Mouse (Mus musculus) midbrain, embryonic 11.5 days (tissue): Measurements from ENCODE around the gene Cyp4a12a. TPM values are rescaled to one million over a fixed set of nuclear protein-coding genes. Genes with fewer than 3 reads are reported as not detected.
"Not testable (repeated sequence)": the region's sequence is repeated elsewhere in the genome, so short reads cannot be mapped to it uniquely, and the experiment has no call there.

Source experiments
- ATAC-seq: fragments of 200-750 bp; cut with Nextera tagmentation; 2 replicates; pipeline ENCODE4 v1.8.0; 2017; ENCODE audit warnings: moderate TSS enrichment, moderate library complexity; ENCODE audit not compliant: low FRiP score
- DNase-seq: peaks from one replicate; pipeline ENCODE4 v3.0.0; 2015; ENCODE audit warnings: low spot score; ENCODE audit errors: missing footprints
- H3K27ac ChIP-seq: fragments of 300-500 bp; sonication (generic); 2 replicates; pipeline ENCODE4 v1.5.1; 2014; ENCODE audit warnings: low read depth, low read length
- H3K27me3 ChIP-seq: fragments of 300-500 bp; sonication (generic); 2 replicates; pipeline ENCODE4 v1.6.1; 2014; ENCODE audit warnings: mild to moderate bottlenecking, low read length, moderate library complexity, mixed read lengths; ENCODE audit not compliant: control insufficient read depth, insufficient read depth
- H3K36me3 ChIP-seq: fragments of 300-500 bp; sonication (generic); 2 replicates; pipeline ENCODE4 v1.6.1; 2014; ENCODE audit warnings: mild to moderate bottlenecking, low read length, moderate library complexity, mixed read lengths; ENCODE audit not compliant: control insufficient read depth, insufficient read depth
- H3K4me1 ChIP-seq: fragments of 300-500 bp; sonication (generic); 2 replicates; pipeline ENCODE4 v1.6.1; 2014; ENCODE audit warnings: low read length; ENCODE audit not compliant: control insufficient read depth, insufficient read depth
- H3K4me2 ChIP-seq: fragments of 300-500 bp; sonication (generic); 2 replicates; pipeline ENCODE4 v1.6.1; 2014; ENCODE audit warnings: mild to moderate bottlenecking, moderate library complexity
- H3K4me3 ChIP-seq: fragments of 300-500 bp; sonication (generic); 2 replicates; pipeline ENCODE4 v1.5.1; 2014; ENCODE audit warnings: low read depth, low read length
- H3K9ac ChIP-seq: fragments of 300-500 bp; sonication (generic); 2 replicates; pipeline ENCODE4 v1.6.1; 2014; ENCODE audit warnings: low read length
- H3K9me3 ChIP-seq: fragments of 300-500 bp; sonication (generic); 2 replicates; pipeline ENCODE4 v1.6.1; 2016; ENCODE audit warnings: low read length; ENCODE audit not compliant: control insufficient read depth
- WGBS: fragments of 180-500 bp; shearing (Covaris S2); extraction: QIAGEN DNeasy Blood & Tissue Kit; methylation state at CpG from one replicate; pipeline ENCODE4 v1.1.7; 2014; 5-methylcytosine and 5-hydroxymethylcytosine counted together
- polyA plus RNA-seq: library from polyadenylated mRNA; unstranded; fragments of >200 nt; fragmentation: Nextera tagmentation; extraction: Ambion mirVana; gene quantifications from 2 replicates; pipeline ENCODE4 v1.2.1, GENCODE M21; 2014

Gene Cyp4a12a
- not detected in 2 replicates for polyA plus RNA-seq

- not testable (repeated sequence) for H3K27ac ChIP-seq, H3K4me1 ChIP-seq, DNase-seq, H3K9me3 ChIP-seq, H3K36me3 ChIP-seq, H3K4me2 ChIP-seq, H3K27me3 ChIP-seq, H3K4me3 ChIP-seq, H3K9ac ChIP-seq, ATAC-seq
Observed at GRCm38 (mm10) chr4:115298746-115299145, at the start of gene Cyp4a12a. Gene Cyp4a12a, plus strand, starts transcription at chr4:115299046.

DNA sequence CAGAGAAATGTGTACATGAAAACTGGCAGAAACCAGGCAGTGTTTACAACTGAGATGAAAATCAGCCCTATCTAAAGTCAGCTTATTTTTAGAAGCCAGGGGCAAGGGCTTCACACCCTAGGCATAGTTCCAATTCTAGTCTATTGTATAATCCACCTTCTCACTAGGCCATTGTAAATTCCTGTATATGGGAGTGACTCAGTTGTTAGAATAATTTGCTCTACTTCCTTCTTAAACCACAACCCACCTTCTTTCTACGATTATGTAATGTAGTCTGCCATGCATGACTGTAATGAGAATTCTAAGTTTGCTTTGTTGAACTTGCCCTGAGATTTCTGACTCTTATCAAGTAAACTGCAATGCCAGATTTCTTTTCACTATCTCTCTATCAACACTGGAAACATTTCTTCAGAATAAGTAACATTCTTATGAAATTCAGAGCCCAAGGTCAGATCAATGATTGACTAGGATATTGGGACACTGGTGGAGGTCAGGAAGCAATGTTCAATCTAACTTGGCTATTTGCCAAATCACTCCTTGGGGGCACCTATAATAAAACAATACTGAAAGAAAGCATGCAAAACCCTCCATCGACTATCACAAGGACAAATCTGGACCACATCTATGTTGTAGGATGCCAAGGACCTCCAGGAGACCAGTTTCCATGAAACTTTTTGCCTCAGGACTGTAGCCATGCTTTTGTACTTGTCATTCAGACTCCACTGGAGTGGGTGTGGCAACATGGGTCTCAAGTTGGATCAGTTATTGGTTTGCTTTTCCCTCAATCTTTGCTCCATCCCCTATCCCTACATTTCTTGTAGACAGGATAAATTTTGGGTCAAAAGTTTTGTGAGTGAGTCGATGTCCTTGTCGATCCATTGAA, 33.9 kb upstream of the Cyp4a12a start:
- not testable (repeated sequence) for H3K4me2 ChIP-seq, H3K9me3 ChIP-seq, H3K4me3 ChIP-seq, H3K27ac ChIP-seq, H3K36me3 ChIP-seq, H3K9ac ChIP-seq, DNase-seq, H3K27me3 ChIP-seq, H3K4me1 ChIP-seq, ATAC-seq
- WGBS = 79% methylated on average over 3 of the region's 4 CpGs

GRCm38 (mm10) chr4:115278215-115278982, 20.4 kb upstream of the Cyp4a12a start:
- H3K27ac ChIP-seq, H3K4me1 ChIP-seq, H3K9ac ChIP-seq, H3K4me2 ChIP-seq, H3K36me3 ChIP-seq, H3K9me3 ChIP-seq, H3K27me3 ChIP-seq, DNase-seq, ATAC-seq, H3K4me3 ChIP-seq: not testable (repeated sequence)
- WGBS = 98% methylated on average over 2 of the region's 3 CpGs

DNA sequence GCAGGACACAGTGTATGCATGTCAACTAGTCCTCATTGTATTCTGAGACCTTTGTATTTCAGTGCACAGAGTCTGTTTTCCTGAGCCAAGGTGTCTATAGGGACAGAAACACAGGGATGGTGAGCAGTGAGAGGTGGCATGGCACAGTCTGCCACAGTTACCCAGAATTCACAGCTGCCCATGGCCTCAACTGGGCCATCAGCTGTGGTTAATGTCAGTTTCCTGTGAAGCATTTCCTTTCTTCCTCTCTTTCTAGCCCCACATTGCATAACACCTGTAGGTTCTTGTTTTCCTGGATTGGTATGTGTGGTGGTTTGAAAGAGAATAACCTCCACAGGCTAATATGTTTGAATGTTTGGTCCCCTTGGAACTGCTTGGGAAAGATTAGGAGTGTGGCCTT, 18.5 kb upstream of the Cyp4a12a start:
- Histone ChIP-seq H3K27me3 (no peaks in the 10 kb centered on the region), H3K9me3 (no peaks in the 10 kb centered on the region), H3K4me1 (no peaks in the 10 kb centered on the region), H3K9ac (no peak overlapping the region), H3K4me2 (peak overlapping the region; percentile 55), H3K27ac (no peak overlapping the region), H3K36me3 (no peaks in the 10 kb centered on the region), H3K4me3 (peak overlapping the region; percentile 32)
- no peak for DNase-seq
- peak; percentile 2; the same call in 1 of the 2 replicates for ATAC-seq

- Histone ChIP-seq H3K4me2 (peak overlapping the region; percentile 55), H3K9ac (peak overlapping the region; percentile 54), H3K4me3 (peak overlapping the region; percentile 32)
- not testable (repeated sequence) for H3K36me3 ChIP-seq, H3K9me3 ChIP-seq, H3K27ac ChIP-seq, H3K27me3 ChIP-seq, H3K4me1 ChIP-seq
- peak; percentile 88 for DNase-seq
- 22% methylated on average over 10 of the region's 10 CpGs for WGBS
- peak; percentile 66; the same call in 1 of the 2 replicates for ATAC-seq
Observed at GRCm38 (mm10) chr4:115280779-115281178, 18.1 kb upstream of the Cyp4a12a start.

DNA sequence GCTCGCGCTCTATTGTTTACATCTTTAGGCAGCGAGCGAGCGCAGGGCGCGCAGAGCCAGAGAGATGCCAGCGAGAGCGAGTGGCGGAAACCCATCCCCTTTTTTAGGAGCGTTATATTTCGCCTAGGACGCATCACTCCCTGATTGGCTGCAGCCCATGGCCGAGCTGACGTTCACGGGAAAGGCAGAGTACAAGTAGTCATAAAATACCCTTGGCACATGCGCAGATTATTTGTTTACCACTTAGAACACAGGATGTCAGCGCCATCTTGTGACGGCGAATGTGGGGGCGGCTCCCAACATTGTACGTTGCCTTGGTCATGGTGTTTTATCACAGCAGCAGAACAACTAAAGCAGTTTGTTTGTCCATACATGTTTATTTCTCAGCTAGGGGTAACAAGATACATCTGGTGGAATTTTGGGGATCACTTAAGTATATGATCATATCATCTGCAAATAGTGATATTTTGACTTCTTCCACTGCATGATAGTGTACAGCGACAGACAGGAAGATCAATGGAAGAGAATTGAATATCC, 17.5 kb upstream of the Cyp4a12a start:
- 17% methylated on average over 18 of the region's 23 CpGs for WGBS
- H3K4me2 ChIP-seq = peak overlapping the region; percentile 55
- not testable (repeated sequence) for H3K27ac ChIP-seq

DNA sequence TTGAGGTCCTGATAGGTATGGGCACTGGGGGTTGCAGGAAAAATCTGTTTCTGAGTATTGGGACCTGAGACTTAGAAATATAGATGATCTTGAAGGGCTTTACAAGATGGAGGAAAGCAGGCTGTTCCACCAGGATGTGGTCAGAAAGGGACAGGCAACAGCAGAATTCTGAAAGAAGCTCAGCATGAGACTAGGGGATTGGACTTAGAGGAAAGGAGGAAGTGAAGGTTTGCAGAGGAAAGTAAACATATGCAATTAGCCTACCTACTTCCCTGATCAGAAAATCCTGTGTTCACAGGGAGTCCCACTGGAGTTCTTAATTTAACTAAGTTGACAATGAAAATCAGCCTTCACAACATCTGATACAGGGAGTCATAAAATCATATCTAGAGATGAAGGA, 26.9 kb downstream of the Cyp4a12a start:
- not testable (repeated sequence) for H3K4me2 ChIP-seq, H3K36me3 ChIP-seq, H3K4me1 ChIP-seq, DNase-seq, H3K9ac ChIP-seq, H3K9me3 ChIP-seq, H3K27ac ChIP-seq, H3K4me3 ChIP-seq, H3K27me3 ChIP-seq, ATAC-seq

More for the DNA sequence above, 17.5 kb upstream of the Cyp4a12a start:
- DNase-seq = peak; percentile 89
- Histone ChIP-seq H3K9ac (peak overlapping the region; percentile 54; the same call in 1 of the 2 replicates), H3K4me3 (peak overlapping the region; percentile 32)
- H3K27me3 ChIP-seq, H3K36me3 ChIP-seq, H3K4me1 ChIP-seq, H3K9me3 ChIP-seq: not testable (repeated sequence)
- peak; percentile 82 for ATAC-seq

GRCm38 (mm10) chr4:115365624-115366023, 66.8 kb downstream of the Cyp4a12a start:
- H3K4me3 ChIP-seq, H3K36me3 ChIP-seq: not testable (repeated sequence)
- 83% methylated on average over 3 of the region's 3 CpGs for WGBS

DNA sequence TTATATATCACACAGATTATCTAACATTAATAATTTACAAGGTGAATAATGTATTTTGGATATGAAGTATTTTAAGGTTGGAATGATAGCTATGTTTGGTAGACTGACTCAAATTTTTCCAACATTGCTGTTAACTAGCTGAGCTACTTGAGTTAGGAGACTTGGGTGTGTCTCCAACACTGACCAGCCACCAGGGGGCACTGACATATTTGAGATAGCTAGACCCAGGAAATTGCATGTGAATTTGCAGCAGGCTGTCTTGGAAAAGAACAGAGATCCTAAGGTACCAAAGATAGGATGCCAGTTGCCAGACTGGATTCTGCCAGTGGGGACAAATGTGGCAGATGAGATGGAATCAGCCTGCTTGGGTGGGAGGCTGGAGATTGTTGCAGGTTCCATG, 69.2 kb downstream of the Cyp4a12a start:
- not testable (repeated sequence) for H3K9ac ChIP-seq, H3K27me3 ChIP-seq, H3K4me3 ChIP-seq, H3K9me3 ChIP-seq, DNase-seq, H3K4me2 ChIP-seq, H3K36me3 ChIP-seq, H3K4me1 ChIP-seq, H3K27ac ChIP-seq
- 0 out of 2 replicates have a peak, but pooled peaks have one; percentile 55 for ATAC-seq

More at GRCm38 (mm10) chr4:115365624-115366023, 66.8 kb downstream of the Cyp4a12a start:
- ATAC-seq, H3K9ac ChIP-seq, H3K4me2 ChIP-seq, H3K27me3 ChIP-seq, H3K9me3 ChIP-seq, H3K4me1 ChIP-seq, DNase-seq, H3K27ac ChIP-seq: not testable (repeated sequence)
